Mouse (Mus musculus) G1E-ER4 (cell line): ENCODE results near the gene Neurog2. TPM values are rescaled to one million over a fixed set of nuclear protein-coding genes. Genes with fewer than 3 reads are reported as not detected.

Source experiments
- GATA1 ChIP-seq: IDR thresholded peaks from one replicate; pipeline ENCODE4 v1.8.0; 2012; ENCODE audit warnings: low read length, inconsistent platforms
- polyA plus RNA-seq: library from polyadenylated mRNA; stranded (reverse); fragments of >175 nt; gene quantifications from 2 replicates; pipeline ENCODE4 v1.2.3, GENCODE M21; 2012

The Neurog2 gene
- not detected in 2 replicates for polyA plus RNA-seq

- TF ChIP-seq GATA1, result no peak
Measured at GRCm38 (mm10) chr3:127633080-127634032, at the start of gene Neurog2. Gene Neurog2 (plus strand): TSS chr3:127633135.

- TF ChIP-seq GATA1, result no peak
Measured at GRCm38 (mm10) chr3:127597136-127597535, 35.8 kb upstream of the Neurog2 start.

- TF ChIP-seq GATA1, result no peak
Measured at GRCm38 (mm10) chr3:127608109-127608508, 24.8 kb upstream of the Neurog2 start.

- no peak for TF ChIP-seq GATA1
Measured at GRCm38 (mm10) chr3:127625296-127625695, 7.6 kb upstream of the Neurog2 start.

- TF ChIP-seq GATA1, result no peak
Measured at GRCm38 (mm10) chr3:127625701-127626399, 7.1 kb upstream of the Neurog2 start.

GRCm38 (mm10) chr3:127626524-127626923 lies 6.4 kb upstream of the Neurog2 start:
- TF ChIP-seq GATA1, result no peak

- TF ChIP-seq GATA1, result no peak
Measured at GRCm38 (mm10) chr3:127627151-127627955, 5.6 kb upstream of the Neurog2 start.

GRCm38 (mm10) chr3:127627956-127628310 lies 5.0 kb upstream of the Neurog2 start:
- TF ChIP-seq GATA1, result no peak

- TF ChIP-seq GATA1, result no peak
Measured at GRCm38 (mm10) chr3:127628311-127629184, 4.4 kb upstream of the Neurog2 start.

- no peak for TF ChIP-seq GATA1
Measured at GRCm38 (mm10) chr3:127630190-127630589, 2.7 kb upstream of the Neurog2 start.

GRCm38 (mm10) chr3:127630735-127631372 lies 2.1 kb upstream of the Neurog2 start:
- TF ChIP-seq GATA1, result no peak

- TF ChIP-seq GATA1, result no peak
Measured at GRCm38 (mm10) chr3:127631582-127631981, 1.4 kb upstream of the Neurog2 start.

GRCm38 (mm10) chr3:127632531-127632930 lies 404 bp upstream of the Neurog2 start:
- TF ChIP-seq GATA1, result no peak

GRCm38 (mm10) chr3:127634101-127634983 lies 1.4 kb downstream of the Neurog2 start:
- no peak for TF ChIP-seq GATA1
